Mouse (Mus musculus): ENCODE data around the gene Tmem206. TPM values are rescaled to one million over a fixed set of nuclear protein-coding genes. Genes with fewer than 3 reads are reported as not detected.

The Tmem206 gene
- polyA plus RNA-seq, 1 experiment: 3.4 TPM

- no peaks in the 10 kb centered on the region for H3K27me3 ChIP-seq (replicated peaks)
- peaks cover 41% of the 10 kb centered on the region for H3K4me1 ChIP-seq
- H3K36me3 ChIP-seq (replicated peaks; ENCODE audit: low read length): no peaks in the 10 kb centered on the region
- no peaks in the 10 kb centered on the region for H3K9me3 ChIP-seq
- H3K4me3 ChIP-seq (replicated peaks): peak overlapping the region; percentile 94
- TF ChIP-seq GATA1 (IDR thresholded peaks at IDR 0.05; ENCODE audit: borderline replicate concordance, low read length) (no peak), FLI1 (IDR thresholded peaks at IDR 0.05; ENCODE audit: low read length) (no peak)
These were observed 68.4 kb downstream of the Tmem206 start for GRCm38 (mm10) chr1:191394126-191394525.

- Histone ChIP-seq H3K27me3 (replicated peaks) (no peaks in the 10 kb centered on the region), H3K9me3 (no peaks in the 10 kb centered on the region), H3K4me3 (replicated peaks) (peak overlapping the region; percentile 94), H3K4me1 (peaks cover 41% of the 10 kb centered on the region), H3K36me3 (replicated peaks; ENCODE audit: low read length) (no peaks in the 10 kb centered on the region)
- TF ChIP-seq FLI1 (IDR thresholded peaks at IDR 0.05; ENCODE audit: low read length): no peak
- TF ChIP-seq GATA1 (IDR thresholded peaks at IDR 0.05; ENCODE audit: borderline replicate concordance, low read length): no peak
These were observed 69.5 kb downstream of the Tmem206 start for GRCm38 (mm10) chr1:191395200-191395599.

GRCm38 (mm10) chr1:191395871-191396433 is 70.2 kb downstream of the Tmem206 start:
- Histone ChIP-seq H3K36me3 (replicated peaks; ENCODE audit: low read length) (no peaks in the 10 kb centered on the region), H3K4me1 (peaks cover 42% of the 10 kb centered on the region), H3K4me3 (replicated peaks) (peak overlapping the region; percentile 94), H3K27me3 (replicated peaks) (no peaks in the 10 kb centered on the region), H3K9me3 (no peaks in the 10 kb centered on the region)
- TF ChIP-seq FLI1 (IDR thresholded peaks at IDR 0.05; ENCODE audit: low read length) (no peak), GATA1 (IDR thresholded peaks at IDR 0.05; ENCODE audit: borderline replicate concordance, low read length) (no peak)

- Histone ChIP-seq H3K4me3 (replicated peaks) (peak overlapping the region; percentile 94), H3K27me3 (replicated peaks) (no peaks in the 10 kb centered on the region), H3K4me1 (peaks cover 42% of the 10 kb centered on the region), H3K36me3 (replicated peaks; ENCODE audit: low read length) (no peaks in the 10 kb centered on the region), H3K9me3 (no peaks in the 10 kb centered on the region)
- TF ChIP-seq FLI1 (IDR thresholded peaks at IDR 0.05; ENCODE audit: low read length) (no peak), GATA1 (IDR thresholded peaks at IDR 0.05; ENCODE audit: borderline replicate concordance, low read length) (no peak)
These were observed 70.7 kb downstream of the Tmem206 start for GRCm38 (mm10) chr1:191396446-191396845.

GRCm38 (mm10) chr1:191396897-191397849 is 71.5 kb downstream of the Tmem206 start:
- no peaks in the 10 kb centered on the region for H3K36me3 ChIP-seq (replicated peaks; ENCODE audit: low read length)
- TF ChIP-seq GATA1 (IDR thresholded peaks at IDR 0.05; ENCODE audit: borderline replicate concordance, low read length): no peak
- TF ChIP-seq FLI1 (IDR thresholded peaks at IDR 0.05; ENCODE audit: low read length): no peak
- no peaks in the 10 kb centered on the region for H3K9me3 ChIP-seq
- no peaks in the 10 kb centered on the region for H3K27me3 ChIP-seq (replicated peaks)
- H3K4me1 ChIP-seq: peaks cover 37% of the 10 kb centered on the region
- H3K4me3 ChIP-seq (replicated peaks): peak overlapping the region; percentile 94

Other genes with a start within 250 kb of the Tmem206 start
- gene Batf3, start 228.1 kb upstream of the Tmem206 start, polyA plus RNA-seq (2012; ENCODE audit: insufficient read depth, low replicate concordance): 2.0 TPM in 1 of 2 replicates, not detected in the other
- not detected in 2 replicates for gene Fam71a, start 161.1 kb upstream of the Tmem206 start, polyA plus RNA-seq (2012; ENCODE audit: insufficient read depth, low replicate concordance)
- gene Atf3, start 107.9 kb upstream of the Tmem206 start, polyA plus RNA-seq (2012; ENCODE audit: insufficient read depth, low replicate concordance): 3.4 and 9.5 TPM in 2 replicates
- gene Nenf, start 7.7 kb upstream of the Tmem206 start, polyA plus RNA-seq (2012; ENCODE audit: insufficient read depth, low replicate concordance): 20.2 and 31.8 TPM in 2 replicates
- gene Ppp2r5a, start 77.4 kb downstream of the Tmem206 start, polyA plus RNA-seq (2012; ENCODE audit: insufficient read depth, low replicate concordance): 55.5 and 57.6 TPM in 2 replicates
- 1.5 and 2.3 TPM in 2 replicates for gene Dtl, start 249.6 kb downstream of the Tmem206 start, polyA plus RNA-seq (2012; ENCODE audit: insufficient read depth, low replicate concordance)
- gene Ints7, start 249.7 kb downstream of the Tmem206 start, polyA plus RNA-seq (2012; ENCODE audit: insufficient read depth, low replicate concordance): 3.4 and 5.8 TPM in 2 replicates

Data from megakaryocyte, embryonic 14.5 days (primary cell).